Mouse (Mus musculus): ENCODE results near the gene Khk. TPM values are rescaled to one million over a fixed set of nuclear protein-coding genes. Genes with fewer than 3 reads are reported as not detected.

Gene Khk
- polyA plus RNA-seq, 1 experiment from 2014 or later: 9.1 TPM

GRCm38 (mm10) chr5:30948620-30949019 is 27.4 kb downstream of the Khk start:
- no peak for ATAC-seq (ENCODE audit: low FRiP score)
- Histone ChIP-seq H3K27ac (no peak overlapping the region), H3K9ac (no peak overlapping the region), H3K4me2 (no peak overlapping the region), H3K36me3 (peaks cover 18% of the 10 kb centered on the region), H3K4me3 (no peak overlapping the region), H3K27me3 (peaks cover 8% of the 10 kb centered on the region), H3K4me1 (replicated peaks) (peaks cover 31% of the 10 kb centered on the region), H3K9me3 (no peaks in the 10 kb centered on the region)
- 81% methylated on average over 5 of the region's 5 CpGs for WGBS

GRCm38 (mm10) chr5:30949654-30950326 is 28.6 kb downstream of the Khk start:
- peaks cover 26% of the 10 kb centered on the region for H3K4me1 ChIP-seq (replicated peaks)
- peaks cover 8% of the 10 kb centered on the region for H3K27me3 ChIP-seq
- peak overlapping the region; percentile 77 for H3K9ac ChIP-seq
- peak overlapping the region; percentile 88 for H3K4me2 ChIP-seq
- peak overlapping the region; percentile 59 for H3K4me3 ChIP-seq
- WGBS: 1% methylated on average over 31 of the region's 31 CpGs
- H3K36me3 ChIP-seq: peaks cover 30% of the 10 kb centered on the region
- peak; percentile 86 for ATAC-seq (ENCODE audit: low FRiP score)
- no peaks in the 10 kb centered on the region for H3K9me3 ChIP-seq
- peak overlapping the region; percentile 75 for H3K27ac ChIP-seq

- H3K4me1 ChIP-seq (replicated peaks): peaks cover 20% of the 10 kb centered on the region
- peak overlapping the region; percentile 88 for H3K4me2 ChIP-seq
- H3K27me3 ChIP-seq: peaks cover 5% of the 10 kb centered on the region; the same call in 1 of the 2 replicates
- peak overlapping the region; percentile 77 for H3K9ac ChIP-seq
- H3K9me3 ChIP-seq: no peaks in the 10 kb centered on the region
- H3K27ac ChIP-seq: peak overlapping the region; percentile 75; the same call in 1 of the 2 replicates
- ATAC-seq (ENCODE audit: low FRiP score): no peak; the same call in 1 of the 2 replicates
- WGBS: 65% methylated on average over 4 of the region's 4 CpGs
- peak overlapping the region; percentile 59 for H3K4me3 ChIP-seq
- H3K36me3 ChIP-seq: peaks cover 36% of the 10 kb centered on the region
These were observed 29.2 kb downstream of the Khk start for GRCm38 (mm10) chr5:30950451-30950850.

- Histone ChIP-seq H3K36me3 (peaks cover 41% of the 10 kb centered on the region), H3K4me3 (no peak overlapping the region), H3K4me2 (peak overlapping the region; percentile 88; the same call in 1 of the 2 replicates), H3K27me3 (peaks cover 5% of the 10 kb centered on the region; the same call in 1 of the 2 replicates), H3K27ac (no peak overlapping the region), H3K9ac (no peak overlapping the region), H3K4me1 (replicated peaks) (peaks cover 19% of the 10 kb centered on the region), H3K9me3 (no peaks in the 10 kb centered on the region)
- ATAC-seq (ENCODE audit: low FRiP score): no peak
- 96% methylated on average over 2 of the region's 2 CpGs for WGBS
These were observed 29.7 kb downstream of the Khk start for GRCm38 (mm10) chr5:30950922-30951321.

GRCm38 (mm10) chr5:30951706-30952105 is 30.5 kb downstream of the Khk start:
- H3K4me3 ChIP-seq: no peak overlapping the region
- no peak for ATAC-seq (ENCODE audit: low FRiP score)
- no peak overlapping the region for H3K9ac ChIP-seq
- H3K4me1 ChIP-seq (replicated peaks): peaks cover 19% of the 10 kb centered on the region
- no peaks in the 10 kb centered on the region for H3K9me3 ChIP-seq
- no peaks in the 10 kb centered on the region for H3K27me3 ChIP-seq
- no peak overlapping the region for H3K27ac ChIP-seq
- peaks cover 43% of the 10 kb centered on the region for H3K36me3 ChIP-seq
- H3K4me2 ChIP-seq: no peak overlapping the region
- WGBS: 89% methylated on average over 6 of the region's 6 CpGs

- no peak overlapping the region for H3K9ac ChIP-seq
- ATAC-seq (ENCODE audit: low FRiP score): no peak
- 89% methylated on average over 5 of the region's 5 CpGs for WGBS
- H3K9me3 ChIP-seq: no peaks in the 10 kb centered on the region
- H3K4me1 ChIP-seq (replicated peaks): peaks cover 22% of the 10 kb centered on the region
- no peak overlapping the region for H3K4me2 ChIP-seq
- peaks cover 47% of the 10 kb centered on the region for H3K36me3 ChIP-seq
- H3K4me3 ChIP-seq: no peak overlapping the region
- H3K27me3 ChIP-seq: no peaks in the 10 kb centered on the region
- no peak overlapping the region for H3K27ac ChIP-seq
These were observed 31.3 kb downstream of the Khk start for GRCm38 (mm10) chr5:30952551-30952950.

- Histone ChIP-seq H3K4me1 (replicated peaks) (peaks cover 35% of the 10 kb centered on the region), H3K9ac (no peak overlapping the region), H3K9me3 (no peaks in the 10 kb centered on the region), H3K27ac (no peak overlapping the region), H3K27me3 (no peaks in the 10 kb centered on the region), H3K4me2 (no peak overlapping the region), H3K4me3 (no peak overlapping the region), H3K36me3 (peaks cover 58% of the 10 kb centered on the region)
- 95% methylated on average over 6 of the region's 6 CpGs for WGBS
- ATAC-seq (ENCODE audit: low FRiP score): no peak
These were observed 32.8 kb downstream of the Khk start for GRCm38 (mm10) chr5:30954065-30954464.

- peaks cover 58% of the 10 kb centered on the region for H3K36me3 ChIP-seq
These were observed 33.3 kb downstream of the Khk start for GRCm38 (mm10) chr5:30954556-30954955.

GRCm38 (mm10) chr5:30955751-30956150 is 34.5 kb downstream of the Khk start:
- Histone ChIP-seq H3K4me1 (replicated peaks) (peaks cover 27% of the 10 kb centered on the region), H3K36me3 (peaks cover 58% of the 10 kb centered on the region), H3K9ac (0 out of 2 replicates have a peak overlapping the region, but pooled peaks have one; percentile 19), H3K9me3 (no peaks in the 10 kb centered on the region), H3K27me3 (no peaks in the 10 kb centered on the region), H3K4me2 (no peak overlapping the region), H3K4me3 (no peak overlapping the region), H3K27ac (no peak overlapping the region)
- no peak for ATAC-seq (ENCODE audit: low FRiP score)
- 97% methylated on average over 6 of the region's 6 CpGs for WGBS

More at GRCm38 (mm10) chr5:30954556-30954955, 33.3 kb downstream of the Khk start:
- ATAC-seq (ENCODE audit: low FRiP score): no peak
- no peak overlapping the region for H3K9ac ChIP-seq
- no peaks in the 10 kb centered on the region for H3K9me3 ChIP-seq
- H3K27me3 ChIP-seq: no peaks in the 10 kb centered on the region
- peaks cover 35% of the 10 kb centered on the region for H3K4me1 ChIP-seq (replicated peaks)
- 95% methylated on average over 9 of the region's 9 CpGs for WGBS
- no peak overlapping the region for H3K27ac ChIP-seq
- no peak overlapping the region for H3K4me2 ChIP-seq
- H3K4me3 ChIP-seq: no peak overlapping the region

GRCm38 (mm10) chr5:30957891-30958290 is 36.7 kb downstream of the Khk start:
- peaks cover 24% of the 10 kb centered on the region for H3K4me1 ChIP-seq (replicated peaks)
- whole genome bisulfite sequencing: 91% methylated on average over 6 of the region's 6 CpGs
- no peaks in the 10 kb centered on the region for H3K27me3 ChIP-seq
- H3K36me3 ChIP-seq: peaks cover 48% of the 10 kb centered on the region
- H3K9ac ChIP-seq: peak overlapping the region; percentile 95; the same call in 1 of the 2 replicates
- H3K27ac ChIP-seq: no peak overlapping the region
- no peak for ATAC-seq (ENCODE audit: low FRiP score)
- no peaks in the 10 kb centered on the region for H3K9me3 ChIP-seq
- peak overlapping the region; percentile 21; the same call in 1 of the 2 replicates for H3K4me2 ChIP-seq
- no peak overlapping the region for H3K4me3 ChIP-seq

GRCm38 (mm10) chr5:30959198-30959854 is 38.1 kb downstream of the Khk start:
- no peak for ATAC-seq (ENCODE audit: low FRiP score)
- H3K9ac ChIP-seq: peak overlapping the region; percentile 95
- no peaks in the 10 kb centered on the region for H3K9me3 ChIP-seq
- H3K4me2 ChIP-seq: peak overlapping the region; percentile 79
- WGBS: 35% methylated on average over 19 of the region's 19 CpGs
- H3K4me1 ChIP-seq (replicated peaks): peaks cover 24% of the 10 kb centered on the region
- H3K27ac ChIP-seq: peak overlapping the region; percentile 94
- peaks cover 33% of the 10 kb centered on the region for H3K36me3 ChIP-seq
- 0 out of 2 replicates have a peak, but pooled peaks cover 6% of the 10 kb centered on the region for H3K27me3 ChIP-seq
- H3K4me3 ChIP-seq: peak overlapping the region; percentile 87

- Histone ChIP-seq H3K27ac (peak within 1 kb of the TSS; percentile 94), H3K27me3 (peaks cover 12% of the 10 kb centered on the region; the same call in 1 of the 2 replicates), H3K36me3 (peaks cover 26% of the 10 kb centered on the region), H3K9ac (peak within 1 kb of the TSS; percentile 95), H3K4me2 (peak within 1 kb of the TSS; percentile 79), H3K4me3 (peak within 1 kb of the TSS; percentile 87), H3K4me1 (replicated peaks) (peaks cover 24% of the 10 kb centered on the region), H3K9me3 (no peaks in the 10 kb centered on the region)
- WGBS: under 1% methylated on average over 56 of the region's 56 CpGs
- ATAC-seq (ENCODE audit: low FRiP score): peak; percentile 97
These were observed 38.8 kb downstream of the Khk start, which contains the start of gene Preb for GRCm38 (mm10) chr5:30959966-30960501. Gene Preb (minus strand): TSS chr5:30960361.
